Mouse (Mus musculus) ES-E14 (cell line): ENCODE data around the gene Atp6v0e2. TPM values are rescaled to one million over a fixed set of nuclear protein-coding genes. Genes with fewer than 3 reads are reported as not detected.

Experiments
- DNase-seq: peaks from one replicate; pipeline ENCODE4 v3.0.0-alpha.2; 2013; ENCODE audit warnings: low read depth, low spot score
- H3K27ac ChIP-seq: 2 replicates; pipeline ENCODE4 v1.5.1; 2012; ENCODE audit warnings: low read depth, mild to moderate bottlenecking, low read length, moderate library complexity, mixed read lengths; ENCODE audit not compliant: poor library complexity, insufficient read depth, severe bottlenecking
- H3K36me3 ChIP-seq: 2 replicates; pipeline ENCODE4 v1.6.1; 2012; ENCODE audit warnings: mild to moderate bottlenecking, low read length, moderate library complexity, mixed read lengths; ENCODE audit not compliant: control insufficient read depth, poor library complexity, insufficient read depth, severe bottlenecking
- H3K4me1 ChIP-seq, 2 experiments: fragments of 150-350 bp in 1 of 2; sonication (generic) in 1 of 2; 2 replicates each; pipeline ENCODE4 v1.6.1; 2012; ENCODE audit warnings: low read length in 2 of 2, mild to moderate bottlenecking in 1 of 2, mixed read lengths in 1 of 2; ENCODE audit not compliant: control insufficient read depth in 2 of 2, insufficient read depth in 2 of 2, poor library complexity in 1 of 2
- H3K4me3 ChIP-seq, 2 experiments: fragments of 150-350 bp in 1 of 2; sonication (generic) in 1 of 2; 2 replicates each; pipeline ENCODE4 v1.5.1; 2012; ENCODE audit warnings: low read length in 2 of 2, low read depth in 1 of 2, mild to moderate bottlenecking in 1 of 2, mixed read lengths in 1 of 2; ENCODE audit not compliant: insufficient read depth in 1 of 2, poor library complexity in 1 of 2, severe bottlenecking in 1 of 2
- H3K9ac ChIP-seq: 2 replicates; pipeline ENCODE4 v1.6.1; 2012; ENCODE audit warnings: low read depth, mild to moderate bottlenecking, low read length, mixed read lengths; ENCODE audit not compliant: poor library complexity, insufficient read depth, severe bottlenecking
- H3K9me3 ChIP-seq: fragments of 150-350 bp; sonication (generic); 2 replicates; pipeline ENCODE4 v1.6.1; 2012; ENCODE audit warnings: low read depth, mild to moderate bottlenecking, low read length; ENCODE audit not compliant: control insufficient read depth, insufficient read depth
- CHD2 ChIP-seq: IDR thresholded peaks from 2 replicates; pipeline ENCODE4 v1.6.1; 2014; ENCODE audit warnings: mild to moderate bottlenecking, low read depth, low read length, inconsistent platforms
- HCFC1 ChIP-seq: IDR thresholded peaks from 2 replicates; pipeline ENCODE4 v1.6.1; 2012; ENCODE audit warnings: low read length, inconsistent platforms, borderline replicate concordance; ENCODE audit not compliant: insufficient read depth
- MAFK ChIP-seq: IDR thresholded peaks from 2 replicates; pipeline ENCODE4 v1.6.1; 2014; ENCODE audit warnings: mild to moderate bottlenecking, low read depth, low read length, inconsistent platforms; ENCODE audit not compliant: insufficient read depth
- ZC3H11A ChIP-seq: IDR thresholded peaks from 2 replicates; pipeline ENCODE4 v1.6.1; 2012; ENCODE audit warnings: low read depth, mild to moderate bottlenecking, inconsistent platforms, low read length, borderline replicate concordance
- ZNF384 ChIP-seq: IDR thresholded peaks from 2 replicates; pipeline ENCODE4 v1.6.1; 2012; ENCODE audit warnings: low read depth, low read length, inconsistent platforms
- in situ Hi-C, 2 experiments: fragments of 600-800 bp; cut with MboI; formaldehyde crosslinking; loops; one replicate each; pipeline ENCODE4 v1.15.1; 2025; ENCODE audit warnings: low sequenced_read_pairs in 2 of 2, inconsistent platforms in 1 of 2; ENCODE audit not compliant: unreplicated experiment in 2 of 2
- total RNA-seq: library from RNA; depleted of rRNA; stranded (reverse); fragments of 300-350 nt; gene quantifications from 2 replicates; pipeline ENCODE4 v1.2.3, GENCODE M21; 2012

Gene Atp6v0e2
- total RNA-seq, 1 experiment: 15.9 TPM

DNA sequence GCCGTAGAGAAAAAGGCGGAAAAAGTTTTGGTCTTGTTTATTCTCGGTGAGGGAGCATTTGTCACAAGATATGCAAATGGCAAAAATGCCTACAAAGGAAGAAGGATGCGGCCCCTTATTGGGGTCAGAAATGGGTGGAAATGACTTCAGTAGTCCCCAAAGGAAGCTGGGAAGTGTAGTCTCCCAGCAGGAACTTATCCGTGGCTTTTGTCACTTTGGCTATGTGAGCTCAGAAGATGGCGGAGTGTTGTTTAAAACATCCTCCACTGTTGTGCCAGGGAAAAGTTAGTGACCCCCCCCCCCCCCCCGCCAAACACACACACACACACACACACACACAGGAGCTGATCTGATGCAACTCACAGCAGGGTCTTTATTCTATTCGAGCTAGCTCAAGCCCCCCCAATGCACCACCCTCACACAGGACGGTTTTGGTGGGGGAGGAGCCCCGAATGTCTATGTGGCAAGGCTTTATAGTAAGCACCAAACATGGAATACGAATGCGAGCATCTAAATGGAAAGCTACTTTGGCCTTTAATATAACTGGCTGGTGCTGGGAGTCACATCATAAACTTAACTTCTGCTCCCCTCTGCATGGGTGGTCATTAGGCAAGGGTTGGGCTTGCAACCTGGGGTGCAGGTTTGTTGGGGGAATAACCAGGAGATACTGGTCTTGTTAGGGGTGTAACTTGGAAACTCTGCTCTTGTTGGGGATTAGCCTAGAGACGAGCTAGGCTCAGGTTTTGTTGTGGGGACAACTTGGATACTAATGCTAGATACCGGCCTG lies 17.9 kb downstream of the Atp6v0e2 start:
- H3K9me3 ChIP-seq: no peaks in the 10 kb centered on the region
- in situ Hi-C loops: no loop called here

DNA sequence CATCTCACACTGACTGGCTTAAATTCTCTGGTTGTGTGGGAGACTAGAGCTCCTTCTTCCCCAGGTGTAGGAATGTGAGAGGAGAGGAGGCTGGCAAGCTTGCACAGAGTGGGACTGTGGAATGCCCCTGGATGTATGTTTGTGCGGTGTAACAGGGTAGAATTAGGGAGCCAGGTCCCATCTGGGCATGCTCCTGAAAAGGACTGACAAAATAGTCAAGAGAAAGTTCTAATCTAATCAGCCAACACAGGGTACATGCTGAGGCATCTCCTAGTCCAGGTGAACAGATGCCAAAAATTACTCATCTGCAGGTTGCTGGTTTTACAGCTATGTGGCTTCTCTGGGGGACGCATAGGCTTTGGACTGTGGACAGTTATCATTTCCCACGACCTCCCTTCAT lies 18.5 kb downstream of the Atp6v0e2 start:
- H3K4me1 ChIP-seq: peaks cover 0 to 6% of the 10 kb centered on the region in 2 experiments; a peak in 1 of 4 replicates
- no peak overlapping the region for H3K27ac ChIP-seq
- DNase-seq: no peak
- no peak for TF ChIP-seq CHD2
- TF ChIP-seq ZC3H11A: no peak
- no peak for TF ChIP-seq HCFC1
- no peak for TF ChIP-seq MAFK
- no peak for TF ChIP-seq ZNF384
- H3K9me3 ChIP-seq: no peaks in the 10 kb centered on the region
- H3K4me3 ChIP-seq: no peak overlapping the region
- no peak overlapping the region for H3K9ac ChIP-seq
- in situ Hi-C loops: no loop called here
- no peaks in the 10 kb centered on the region for H3K36me3 ChIP-seq

More for the DNA sequence above, 17.9 kb downstream of the Atp6v0e2 start:
- TF ChIP-seq CHD2: no peak
- TF ChIP-seq HCFC1: peak; percentile 80
- DNase-seq: no peak
- H3K27ac ChIP-seq: peak overlapping the region; percentile 44; the same call in 1 of the 2 replicates
- H3K4me1 ChIP-seq: peaks cover 0 to 6% of the 10 kb centered on the region in 2 experiments; a peak in 1 of 4 replicates
- H3K4me3 ChIP-seq: peak overlapping the region; percentile 52 to 69
- H3K9ac ChIP-seq: peak overlapping the region; percentile 66; the same call in 1 of the 2 replicates
- H3K36me3 ChIP-seq: no peaks in the 10 kb centered on the region

DNA sequence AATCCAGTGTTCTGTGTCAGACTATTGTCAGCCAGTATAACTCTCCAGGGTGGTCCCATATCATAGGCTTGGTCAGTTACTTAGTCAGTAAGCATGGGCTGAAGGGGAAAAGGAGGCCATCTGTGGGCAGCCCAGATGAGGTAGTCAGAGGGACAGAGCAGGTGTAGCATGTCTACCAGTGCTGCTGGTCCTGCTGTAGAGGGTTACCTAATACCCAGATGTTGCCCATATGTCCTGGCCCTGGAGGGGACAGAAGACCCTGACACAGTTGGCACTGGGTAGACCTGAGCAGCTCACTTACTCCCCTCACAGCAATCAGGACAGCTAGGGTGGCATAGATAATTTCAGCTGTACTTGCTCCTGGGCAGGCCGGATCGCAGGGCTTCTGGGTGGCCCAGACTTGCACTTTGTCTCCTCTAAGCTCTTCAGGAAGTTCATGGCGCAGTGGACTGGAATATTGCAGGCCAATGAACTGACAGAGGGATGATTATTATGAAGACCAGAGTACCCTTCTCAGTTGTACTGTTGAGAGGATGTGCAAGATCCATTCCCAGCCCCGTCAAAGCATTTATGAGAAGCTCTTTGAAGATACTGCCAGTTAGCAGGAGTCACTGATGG lies 28.4 kb downstream of the Atp6v0e2 start:
- H3K36me3 ChIP-seq: no peaks in the 10 kb centered on the region
- TF ChIP-seq HCFC1 (no peak), CHD2 (no peak), MAFK (no peak), ZNF384 (no peak), ZC3H11A (no peak)

DNA sequence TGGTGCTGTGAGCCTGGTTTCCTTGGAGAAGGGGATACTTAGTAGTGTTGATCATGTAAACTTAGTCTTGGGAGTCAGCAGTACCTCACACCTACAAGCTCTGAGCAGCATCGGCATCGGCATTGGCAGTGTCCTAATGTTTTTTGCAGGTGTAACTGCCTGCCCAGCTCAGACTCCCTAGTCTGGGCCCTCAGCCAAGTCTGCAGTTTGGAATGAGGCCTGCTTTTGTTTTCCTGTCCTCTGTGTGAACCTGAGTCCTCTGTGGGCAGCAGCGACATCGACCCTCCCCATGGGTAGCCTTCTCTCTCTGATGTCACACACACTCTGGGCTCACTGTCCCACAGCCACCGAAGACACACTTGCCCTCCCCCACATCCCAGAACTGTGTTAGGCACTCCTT lies 28.9 kb downstream of the Atp6v0e2 start:
- H3K9ac ChIP-seq: no peak overlapping the region
- TF ChIP-seq MAFK: no peak
- no peak for TF ChIP-seq ZNF384
- TF ChIP-seq HCFC1: no peak
- TF ChIP-seq ZC3H11A: no peak
- TF ChIP-seq CHD2: no peak
- in situ Hi-C loops: no loop called here
- no peak overlapping the region; the same call in 1 of the 2 replicates for H3K27ac ChIP-seq
- H3K36me3 ChIP-seq: no peaks in the 10 kb centered on the region
- H3K4me3 ChIP-seq: no peak overlapping the region
- no peak for DNase-seq
- H3K4me1 ChIP-seq: no peaks in the 10 kb centered on the region
- H3K9me3 ChIP-seq: no peaks in the 10 kb centered on the region

More for the DNA sequence above, 28.4 kb downstream of the Atp6v0e2 start:
- no peak overlapping the region for H3K27ac ChIP-seq
- no peak for DNase-seq
- H3K9me3 ChIP-seq: no peaks in the 10 kb centered on the region
- no peak overlapping the region for H3K4me3 ChIP-seq
- H3K4me1 ChIP-seq: no peaks in the 10 kb centered on the region
- H3K9ac ChIP-seq: no peak overlapping the region
- in situ Hi-C loops: no loop called here
